Mouse (Mus musculus) small intestine, adult 2 months (tissue): ENCODE data around the gene Zfp958.

Source experiments
- CTCF ChIP-seq: fragments of 200-500 bp; IDR thresholded peaks from 2 replicates; pipeline ENCODE4 v1.5.1; 2012; ENCODE audit warnings: low read depth, mild to moderate bottlenecking, control low read depth, inconsistent platforms, low read length, moderate library complexity, mixed read lengths; ENCODE audit not compliant: insufficient replicate concordance, insufficient read length; ENCODE audit errors: extremely low read depth
- POLR2A ChIP-seq: fragments of 200-500 bp; IDR thresholded peaks from 2 replicates; pipeline ENCODE4 v1.6.1; 2012; ENCODE audit warnings: low read depth, mild to moderate bottlenecking, control low read depth, inconsistent platforms, low read length, moderate library complexity

DNA sequence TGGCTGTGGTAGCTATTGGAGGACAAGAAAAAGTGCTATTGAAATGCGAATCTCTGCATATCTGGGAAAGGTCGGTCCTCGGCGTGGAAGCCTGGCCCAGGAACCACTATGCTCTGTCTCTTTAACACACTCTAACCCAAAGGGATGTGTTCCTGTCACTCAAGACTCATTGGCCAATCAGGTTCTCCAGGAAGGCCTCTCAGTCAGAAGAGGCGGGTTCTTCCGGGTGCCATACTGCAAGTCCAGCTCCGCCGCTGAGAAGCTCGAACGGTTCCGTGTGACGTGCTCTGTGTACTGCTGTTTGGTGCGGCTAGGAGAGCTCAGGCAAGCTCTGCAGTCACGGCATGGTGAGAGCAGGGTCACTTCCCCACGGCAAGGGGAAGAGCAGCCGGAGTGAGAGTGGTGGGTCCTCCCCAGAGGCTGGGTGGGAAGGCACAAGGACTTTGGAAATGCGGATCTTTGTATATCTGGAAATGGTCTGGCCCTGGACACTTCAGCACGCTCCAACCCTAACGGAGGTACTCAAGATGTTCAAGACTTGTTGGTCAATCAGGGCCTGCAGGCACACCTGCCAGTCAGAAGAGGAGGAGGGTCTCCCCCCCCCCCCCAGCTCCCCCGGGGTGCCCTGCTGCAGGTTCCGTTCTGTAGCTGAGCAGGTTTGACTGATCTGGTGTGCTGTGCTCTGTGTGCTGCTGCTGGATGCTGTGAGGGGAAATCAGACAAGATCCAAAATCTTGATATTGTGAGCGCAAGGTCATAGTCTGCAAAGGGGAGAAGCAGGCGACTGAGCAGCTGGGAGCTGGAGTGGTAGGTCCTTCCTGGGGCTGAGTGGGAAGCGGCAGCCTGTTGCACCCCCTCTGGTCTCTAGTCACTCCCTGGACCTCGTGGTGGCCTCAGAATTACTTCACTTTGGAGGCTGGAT, at the start of gene Zfp958:
- TF ChIP-seq CTCF (no peak), POLR2A (peak; percentile 58; the same call in 1 of the 2 replicates)
